Mouse (Mus musculus) heart, embryonic 13.5 days (tissue): ENCODE data around the gene Ifrd2. TPM values are rescaled to one million over a fixed set of nuclear protein-coding genes. Genes with fewer than 3 reads are reported as not detected.

Source experiments
- ATAC-seq: fragments of 200-750 bp; cut with Nextera tagmentation; 2 replicates; pipeline ENCODE4 v1.8.0; 2017; ENCODE audit warnings: moderate TSS enrichment; ENCODE audit not compliant: insufficient number of reproducible peaks, low FRiP score, low TSS enrichment; ENCODE audit errors: extremely low read depth
- H3K27ac ChIP-seq: fragments of 300-500 bp; sonication (generic); replicated peaks from 2 replicates; pipeline ENCODE4 v1.5.1; 2015; ENCODE audit warnings: moderate library complexity, mild to moderate bottlenecking, inconsistent platforms
- H3K27me3 ChIP-seq: fragments of 300-500 bp; sonication (generic); replicated peaks from 2 replicates; pipeline ENCODE4 v1.6.1; 2015; ENCODE audit warnings: mild to moderate bottlenecking, inconsistent platforms
- H3K36me3 ChIP-seq: fragments of 300-500 bp; sonication (generic); 2 replicates; pipeline ENCODE4 v1.6.1; 2015; ENCODE audit warnings: mild to moderate bottlenecking, inconsistent platforms
- H3K4me1 ChIP-seq: fragments of 300-500 bp; sonication (generic); 2 replicates; pipeline ENCODE4 v1.6.1; 2015; ENCODE audit warnings: inconsistent platforms
- H3K4me2 ChIP-seq: fragments of 300-500 bp; sonication (generic); 2 replicates; pipeline ENCODE4 v1.6.1; 2015; ENCODE audit warnings: inconsistent platforms, mild to moderate bottlenecking, moderate library complexity
- H3K4me3 ChIP-seq: fragments of 300-500 bp; sonication (generic); 2 replicates; pipeline ENCODE4 v1.5.1; 2015; ENCODE audit warnings: moderate library complexity, mild to moderate bottlenecking, inconsistent platforms
- H3K9ac ChIP-seq: fragments of 300-500 bp; sonication (generic); 2 replicates; pipeline ENCODE4 v1.6.1; 2015; ENCODE audit warnings: inconsistent platforms, mild to moderate bottlenecking, moderate library complexity
- H3K9me3 ChIP-seq: fragments of 300-500 bp; sonication (generic); 2 replicates; pipeline ENCODE4 v1.6.1; 2016; ENCODE audit warnings: inconsistent platforms
- WGBS: fragments of 180-500 bp; shearing (Covaris S2); methylation state at CpG from one replicate; pipeline ENCODE4 v1.1.7; 2015; ENCODE audit warnings: mixed read lengths; 5-methylcytosine and 5-hydroxymethylcytosine counted together
- polyA plus RNA-seq: library from polyadenylated mRNA; unstranded; fragments of >200 nt; fragmentation: Nextera tagmentation; extraction: Ambion mirVana; gene quantifications from 2 replicates; pipeline ENCODE4 v1.2.1, GENCODE M21; 2015

Gene Ifrd2
- polyA plus RNA-seq, 1 experiment from 2014 or later: 35.7 TPM

DNA sequence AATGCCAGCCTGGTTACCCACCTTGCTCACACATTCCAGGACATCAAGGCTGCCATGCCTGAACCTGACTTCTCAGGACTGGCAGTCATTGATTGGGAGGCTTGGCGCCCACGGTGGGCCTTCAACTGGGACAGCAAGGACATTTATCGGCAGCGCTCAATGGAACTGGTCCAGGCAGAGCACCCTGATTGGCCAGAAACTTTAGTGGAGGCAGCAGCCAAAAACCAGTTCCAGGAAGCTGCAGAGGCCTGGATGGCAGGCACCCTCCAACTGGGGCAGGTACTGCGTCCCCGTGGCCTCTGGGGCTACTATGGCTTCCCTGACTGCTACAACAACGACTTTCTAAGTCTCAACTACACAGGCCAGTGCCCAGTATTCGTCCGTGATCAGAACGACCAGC lies 9.6 kb upstream of the Ifrd2 start:
- no peak overlapping the region for H3K9ac ChIP-seq
- no peaks in the 10 kb centered on the region for H3K27me3 ChIP-seq
- H3K27ac ChIP-seq: no peak overlapping the region
- H3K9me3 ChIP-seq: no peaks in the 10 kb centered on the region
- H3K4me3 ChIP-seq: no peak overlapping the region
- H3K4me1 ChIP-seq: peaks cover 58% of the 10 kb centered on the region
- peak overlapping the region; percentile 73 for H3K4me2 ChIP-seq
- no peak for ATAC-seq
- H3K36me3 ChIP-seq: peaks cover 21% of the 10 kb centered on the region
- 85% methylated on average over 10 of the region's 10 CpGs for WGBS

DNA sequence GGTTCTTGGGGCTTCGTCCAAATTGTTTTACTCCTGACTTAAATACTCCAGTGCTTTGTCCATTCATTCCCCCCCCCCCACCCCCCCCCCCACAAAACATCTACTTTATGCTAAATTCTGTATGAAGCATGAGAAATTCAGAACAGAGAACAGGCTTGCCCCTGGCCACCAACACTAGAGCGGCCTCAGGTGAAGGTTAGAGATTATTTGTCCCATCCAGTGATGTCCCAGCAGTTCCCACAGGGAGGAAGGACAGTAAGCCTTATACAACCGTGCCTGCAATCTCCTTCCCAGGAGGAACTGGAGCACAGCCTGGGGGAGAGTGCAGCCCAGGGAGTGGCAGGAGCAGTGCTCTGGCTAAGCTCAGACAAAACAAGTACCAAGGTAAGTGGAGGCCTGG lies 8.9 kb upstream of the Ifrd2 start, which contains the start of gene Naa80:
TSS of gene Naa80 (plus strand) at position 301 of the 400 bp plus-strand sequence.
- peaks cover 58% of the 10 kb centered on the region for H3K4me1 ChIP-seq
- H3K4me2 ChIP-seq: peak within 1 kb of the TSS; percentile 93
- 72% methylated on average over 3 of the region's 3 CpGs for WGBS
- H3K4me3 ChIP-seq: no peak within 1 kb of the TSS; the same call in 1 of the 2 replicates
- no peaks in the 10 kb centered on the region for H3K9me3 ChIP-seq
- 0 out of 2 replicates have a peak within 1 kb of the TSS, but pooled peaks have one; percentile 94 for H3K27ac ChIP-seq
- H3K27me3 ChIP-seq: no peaks in the 10 kb centered on the region
- no peak for ATAC-seq
- H3K9ac ChIP-seq: 0 out of 2 replicates have a peak within 1 kb of the TSS, but pooled peaks have one; percentile 14
- peaks cover 21% of the 10 kb centered on the region for H3K36me3 ChIP-seq

DNA sequence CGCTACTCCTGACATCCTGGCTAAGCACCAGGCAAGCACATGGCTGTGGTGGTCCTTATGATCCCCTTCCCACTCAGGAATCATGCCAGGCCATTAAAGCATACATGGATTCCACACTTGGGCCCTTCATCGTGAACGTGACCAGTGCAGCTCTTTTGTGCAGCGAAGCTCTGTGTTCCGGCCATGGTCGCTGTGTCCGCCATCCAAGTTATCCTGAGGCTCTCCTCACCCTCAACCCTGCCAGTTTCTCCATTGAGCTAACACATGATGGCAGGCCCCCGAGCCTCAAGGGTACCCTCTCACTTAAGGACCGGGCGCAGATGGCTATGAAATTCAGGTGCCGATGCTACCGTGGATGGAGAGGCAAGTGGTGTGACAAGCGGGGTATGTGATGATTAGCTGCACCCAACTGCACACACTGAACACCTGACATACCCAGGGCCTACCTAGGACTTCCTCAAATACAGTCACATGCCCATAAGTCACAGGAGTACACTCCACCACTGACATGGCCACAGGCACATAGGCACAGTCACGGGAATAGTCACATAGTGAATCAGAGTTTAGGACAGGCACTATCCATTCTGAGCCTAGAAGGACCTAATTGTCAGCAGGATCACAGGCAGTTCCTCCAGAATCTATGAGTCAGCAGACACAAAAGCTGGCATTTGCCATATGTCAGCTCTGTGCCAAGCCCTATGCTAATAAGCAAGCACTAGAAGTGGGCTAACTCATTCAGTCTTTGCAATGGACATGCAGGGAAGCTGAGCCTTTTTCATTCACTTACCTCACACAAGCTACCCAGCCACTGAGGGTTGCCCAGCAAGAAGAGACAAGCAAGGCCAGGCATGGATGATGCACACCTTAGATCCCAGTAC lies 8.2 kb upstream of the Ifrd2 start:
- H3K27ac ChIP-seq: 0 out of 2 replicates have a peak overlapping the region, but pooled peaks have one; percentile 94
- H3K27me3 ChIP-seq: no peaks in the 10 kb centered on the region
- peak overlapping the region; percentile 93; the same call in 1 of the 2 replicates for H3K4me2 ChIP-seq
- H3K4me1 ChIP-seq: peaks cover 58% of the 10 kb centered on the region
- 0 out of 2 replicates have a peak overlapping the region, but pooled peaks have one; percentile 14 for H3K9ac ChIP-seq
- no peak for ATAC-seq
- H3K36me3 ChIP-seq: peaks cover 23% of the 10 kb centered on the region
- H3K4me3 ChIP-seq: no peak overlapping the region
- WGBS: 92% methylated on average over 14 of the region's 14 CpGs
- no peaks in the 10 kb centered on the region for H3K9me3 ChIP-seq

DNA sequence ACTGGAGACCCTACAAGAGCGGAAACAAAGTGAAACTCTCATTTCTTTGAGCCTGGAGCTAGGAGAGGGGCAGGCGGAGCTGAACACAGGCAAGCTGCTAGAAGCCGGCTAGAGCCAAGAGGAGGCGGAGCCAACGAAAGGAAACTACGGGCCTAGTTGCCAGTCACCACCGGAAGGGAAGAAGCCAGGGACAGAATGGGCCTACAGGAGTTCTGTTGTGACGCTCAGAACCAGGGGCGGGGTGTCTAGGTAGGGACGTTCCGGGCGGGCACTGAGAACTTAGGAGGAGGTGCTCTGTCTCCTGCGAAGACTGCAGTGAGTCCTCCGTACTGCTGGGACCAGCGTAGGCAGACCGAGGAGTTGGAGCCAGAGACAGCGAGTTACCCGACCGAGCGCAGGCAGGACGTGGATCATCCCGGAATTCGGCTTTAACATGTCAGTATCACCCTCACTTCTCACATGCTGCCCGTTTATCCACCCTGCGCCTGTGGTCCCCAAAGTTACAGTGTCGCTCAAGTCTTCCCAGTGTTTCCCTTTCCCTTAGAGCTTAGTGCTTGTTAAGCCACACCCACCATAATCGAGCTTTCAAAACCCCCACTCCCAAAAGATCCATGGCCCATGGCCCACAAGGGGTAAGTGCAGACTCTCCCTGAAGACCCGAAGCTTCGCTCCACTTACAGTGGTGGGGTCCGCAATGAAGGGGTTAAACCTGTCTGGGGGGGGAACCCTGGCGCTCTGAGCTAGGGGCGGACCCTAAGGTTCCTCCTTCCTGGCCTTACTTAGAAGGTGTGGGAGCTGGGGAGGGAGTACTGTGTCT lies 6.7 kb upstream of the Ifrd2 start, which contains the start of gene Hyal3:
TSS of gene Hyal3 (plus strand) at position 318 of the 817 bp plus-strand sequence.
- Histone ChIP-seq H3K4me2 (peak within 1 kb of the TSS; percentile 93), H3K27me3 (no peaks in the 10 kb centered on the region), H3K4me3 (peak within 1 kb of the TSS; percentile 76), H3K4me1 (peaks cover 56% of the 10 kb centered on the region), H3K36me3 (peaks cover 18% of the 10 kb centered on the region), H3K9me3 (no peaks in the 10 kb centered on the region), H3K9ac (peak within 1 kb of the TSS; percentile 87), H3K27ac (peak within 1 kb of the TSS; percentile 94)
- WGBS: under 1% methylated on average over 32 of the region's 32 CpGs
- peak; percentile 43 for ATAC-seq

DNA sequence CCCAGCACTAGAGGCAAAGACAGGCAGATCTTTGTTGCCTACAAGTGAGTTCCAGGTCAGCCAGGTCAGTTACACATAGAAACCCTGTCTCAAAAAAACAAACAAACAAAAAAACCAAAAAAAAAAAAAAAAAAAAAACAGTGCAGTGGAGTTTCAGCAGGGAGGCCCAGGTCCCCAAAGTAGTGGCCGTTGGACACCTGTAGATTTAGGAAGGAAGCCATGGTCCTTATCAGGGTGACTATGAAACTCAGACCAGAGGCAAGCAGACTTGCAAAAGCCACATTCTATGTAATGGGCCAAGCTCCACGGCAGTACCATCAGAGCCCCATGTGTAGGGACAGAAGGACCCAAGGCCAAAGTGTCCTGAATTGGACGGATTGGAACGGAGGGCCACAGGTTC lies 5.9 kb upstream of the Ifrd2 start:
- 67% methylated on average over 4 of the region's 4 CpGs for WGBS
- H3K4me1 ChIP-seq: peaks cover 51% of the 10 kb centered on the region

DNA sequence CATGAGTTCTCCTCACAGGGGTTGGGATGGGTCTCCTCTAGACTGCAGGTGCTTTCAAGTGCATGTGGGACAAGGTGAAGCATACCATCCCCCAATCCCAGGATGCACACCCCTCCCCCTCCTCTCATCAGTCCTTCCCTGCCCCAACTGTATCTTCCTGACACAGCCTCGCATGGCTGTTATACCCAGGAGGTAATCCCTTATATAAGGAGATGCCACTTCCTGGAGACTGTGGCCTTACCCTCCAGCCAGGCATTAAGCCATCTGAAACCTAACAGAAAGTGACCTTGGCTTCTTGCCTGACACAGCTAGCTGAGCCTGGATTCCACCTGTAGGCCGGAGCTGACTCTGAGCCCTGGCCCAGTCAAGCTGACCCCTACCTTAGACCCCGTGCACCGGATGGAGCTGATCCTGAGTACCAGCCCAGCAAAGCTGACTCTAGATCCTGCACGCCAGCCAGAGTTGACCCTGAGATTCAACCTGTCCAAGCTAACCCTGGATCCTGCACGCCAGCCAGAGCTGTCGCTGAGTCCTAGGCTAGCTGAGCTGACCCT lies 4.9 kb upstream of the Ifrd2 start:
- no peak overlapping the region for H3K4me3 ChIP-seq
- peaks cover 48% of the 10 kb centered on the region for H3K4me1 ChIP-seq
- peak overlapping the region; percentile 87; the same call in 1 of the 2 replicates for H3K9ac ChIP-seq
- ATAC-seq: no peak
- no peaks in the 10 kb centered on the region for H3K9me3 ChIP-seq
- H3K4me2 ChIP-seq: no peak overlapping the region
- peaks cover 18% of the 10 kb centered on the region for H3K36me3 ChIP-seq
- no peak overlapping the region for H3K27ac ChIP-seq
- 82% methylated on average over 7 of the region's 7 CpGs for WGBS
- no peaks in the 10 kb centered on the region for H3K27me3 ChIP-seq

More for the DNA sequence above, 5.9 kb upstream of the Ifrd2 start:
- H3K27me3 ChIP-seq: no peaks in the 10 kb centered on the region
- no peaks in the 10 kb centered on the region for H3K9me3 ChIP-seq
- H3K9ac ChIP-seq: peak overlapping the region; percentile 87
- peaks cover 18% of the 10 kb centered on the region for H3K36me3 ChIP-seq
- ATAC-seq: no peak
- H3K4me2 ChIP-seq: peak overlapping the region; percentile 93
- peak overlapping the region; percentile 94 for H3K27ac ChIP-seq
- peak overlapping the region; percentile 76 for H3K4me3 ChIP-seq

DNA sequence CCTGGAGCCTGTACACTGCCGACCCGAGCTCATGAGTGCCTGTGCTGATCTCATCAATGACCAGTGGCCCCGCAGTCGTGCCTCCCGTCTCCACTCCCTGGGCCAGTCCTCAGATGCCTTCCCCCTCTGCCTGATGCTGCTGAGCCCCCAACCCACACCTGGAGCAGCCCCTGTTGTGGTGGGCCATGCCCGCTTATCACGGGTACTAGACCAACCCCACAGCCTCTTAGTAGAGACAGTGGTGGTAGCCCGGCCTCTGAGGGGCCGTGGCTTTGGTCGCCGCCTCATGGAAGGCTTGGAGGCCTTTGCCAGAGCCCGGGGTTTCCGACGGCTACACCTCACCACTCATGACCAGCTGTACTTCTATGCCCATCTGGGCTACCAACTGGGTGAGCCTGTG lies 4.3 kb upstream of the Ifrd2 start:
- H3K9me3 ChIP-seq: no peaks in the 10 kb centered on the region
- H3K36me3 ChIP-seq: peaks cover 18% of the 10 kb centered on the region
- ATAC-seq: no peak
- H3K27ac ChIP-seq: no peak overlapping the region
- WGBS: 90% methylated on average over 14 of the region's 14 CpGs
- no peak overlapping the region for H3K9ac ChIP-seq
- no peak overlapping the region for H3K4me2 ChIP-seq
- H3K4me1 ChIP-seq: peaks cover 48% of the 10 kb centered on the region
- H3K27me3 ChIP-seq: no peaks in the 10 kb centered on the region
- no peak overlapping the region for H3K4me3 ChIP-seq

DNA sequence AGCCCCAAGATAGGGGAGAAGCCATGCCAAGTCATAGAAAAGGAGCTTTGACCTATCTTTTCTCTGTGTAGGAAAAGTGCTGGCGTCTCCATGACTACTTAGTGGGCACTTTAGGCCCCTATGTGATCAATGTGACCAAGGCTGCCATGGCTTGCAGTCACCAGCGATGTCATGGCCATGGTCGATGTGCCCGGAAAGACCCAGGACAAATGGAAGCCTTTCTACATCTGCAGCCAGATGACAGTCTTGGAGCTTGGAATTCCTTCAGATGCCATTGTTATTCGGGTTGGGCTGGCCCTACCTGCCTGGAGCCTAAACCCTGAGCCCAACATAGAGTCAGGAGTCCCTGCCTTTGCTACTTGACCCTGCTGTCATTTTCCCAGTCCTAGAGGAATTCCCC lies 938 bp upstream of the Ifrd2 start:
- peak overlapping the region; percentile 59; the same call in 1 of the 2 replicates for H3K27ac ChIP-seq
- H3K4me1 ChIP-seq: peaks cover 60% of the 10 kb centered on the region
- H3K9ac ChIP-seq: no peak overlapping the region
- H3K4me3 ChIP-seq: peak overlapping the region; percentile 87; the same call in 1 of the 2 replicates
- H3K4me2 ChIP-seq: peak overlapping the region; percentile 87
- ATAC-seq: no peak
- peaks cover 42% of the 10 kb centered on the region for H3K36me3 ChIP-seq
- H3K9me3 ChIP-seq: no peaks in the 10 kb centered on the region
- WGBS: 83% methylated on average over 5 of the region's 5 CpGs
- H3K27me3 ChIP-seq: no peaks in the 10 kb centered on the region

DNA sequence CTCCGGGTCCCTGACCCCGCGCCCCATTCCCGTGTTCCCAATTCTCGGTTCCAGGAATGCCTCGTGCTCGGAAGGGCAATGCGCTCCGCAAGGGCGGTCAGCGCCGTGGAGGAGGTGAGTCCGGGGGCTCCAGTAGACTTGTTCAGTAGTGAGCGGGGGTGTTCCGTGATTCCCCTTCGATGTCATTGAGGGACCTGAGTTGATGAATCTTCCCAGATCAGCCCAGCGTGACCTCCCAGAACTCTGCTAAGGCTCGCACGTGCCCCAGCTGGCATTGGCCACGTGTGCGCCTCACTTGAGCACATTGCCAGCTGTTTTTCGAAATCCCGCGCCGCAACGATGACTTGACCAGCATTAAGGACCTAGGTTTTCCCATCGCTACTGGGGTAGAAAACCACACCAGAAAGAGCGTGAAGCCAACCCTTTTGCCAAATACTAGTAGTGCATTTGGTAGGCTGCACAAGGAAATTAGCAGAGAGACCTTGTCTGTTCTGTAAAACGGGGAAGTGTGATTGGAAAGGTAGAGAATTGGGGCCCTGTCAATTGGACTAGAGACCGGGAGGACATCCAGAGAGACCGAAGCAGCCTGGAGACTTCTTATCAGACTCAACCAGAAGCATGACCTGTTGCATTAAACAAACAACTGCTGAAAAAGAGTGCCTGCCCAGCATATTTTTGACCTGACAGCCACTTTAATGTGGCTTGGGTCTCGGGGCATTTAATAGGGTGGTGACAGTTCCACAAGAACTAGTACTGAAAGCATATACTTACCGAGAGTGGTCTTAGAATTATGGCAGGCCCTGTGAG lies 594 bp downstream of the Ifrd2 start:
- Histone ChIP-seq H3K9ac (peak overlapping the region; percentile 91), H3K9me3 (no peaks in the 10 kb centered on the region), H3K27ac (peak overlapping the region; percentile 75), H3K4me1 (peaks cover 55% of the 10 kb centered on the region), H3K36me3 (peaks cover 55% of the 10 kb centered on the region), H3K4me2 (peak overlapping the region; percentile 87), H3K27me3 (no peaks in the 10 kb centered on the region), H3K4me3 (peak overlapping the region; percentile 87)
- ATAC-seq: no peak
- 1% methylated on average over 33 of the region's 33 CpGs for WGBS

DNA sequence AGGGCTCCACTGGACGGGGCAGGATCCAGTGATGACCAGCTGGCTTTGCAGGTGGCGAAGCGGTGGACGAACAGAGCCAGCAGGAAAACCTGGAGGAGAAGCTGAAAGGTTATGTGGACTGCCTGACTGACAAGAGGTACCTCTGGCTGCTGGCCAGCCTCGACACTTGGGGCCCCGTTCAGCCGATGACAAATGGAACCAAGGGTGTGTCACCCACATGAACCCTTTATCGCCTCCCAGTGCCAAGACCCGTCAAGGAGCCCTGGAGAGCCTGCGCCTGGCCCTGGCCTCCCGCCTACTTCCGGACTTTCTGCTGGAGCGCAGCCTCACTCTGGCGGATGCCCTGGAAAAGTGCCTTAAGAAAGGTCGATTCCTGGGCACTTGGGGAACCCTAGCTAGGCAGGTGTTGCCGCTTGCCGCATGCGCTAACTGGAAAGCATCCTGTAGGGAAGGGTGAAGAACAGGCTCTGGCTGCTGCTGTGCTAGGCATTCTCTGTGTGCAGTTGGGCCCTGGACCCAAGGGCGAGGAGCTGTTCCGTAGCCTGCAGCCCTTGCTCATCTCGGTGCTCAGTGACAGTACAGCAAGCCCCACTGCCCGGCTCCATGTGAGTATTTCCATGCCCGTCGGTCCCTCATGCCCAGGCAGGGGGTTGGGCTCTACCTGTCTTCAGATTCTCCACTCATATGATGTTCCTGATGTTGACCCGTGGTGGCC lies 2.8 kb downstream of the Ifrd2 start:
- peaks cover 73% of the 10 kb centered on the region for H3K4me1 ChIP-seq
- H3K9ac ChIP-seq: peak overlapping the region; percentile 91
- H3K4me3 ChIP-seq: peak overlapping the region; percentile 87
- no peaks in the 10 kb centered on the region for H3K9me3 ChIP-seq
- peak overlapping the region; percentile 87 for H3K4me2 ChIP-seq
- H3K27ac ChIP-seq: peak overlapping the region; percentile 56
- no peaks in the 10 kb centered on the region for H3K27me3 ChIP-seq
- ATAC-seq: no peak
- peaks cover 60% of the 10 kb centered on the region for H3K36me3 ChIP-seq
- WGBS: 63% methylated on average over 25 of the region's 25 CpGs
